Mouse (Mus musculus) testis, postnatal 14 days (tissue): ENCODE results near the gene Fer1l4.

Experiments
- DNase-seq: peaks from one replicate; pipeline ENCODE4 v3.0.0; 2021; ENCODE audit warnings: low spot score

Fer1l4 gene

DNA sequence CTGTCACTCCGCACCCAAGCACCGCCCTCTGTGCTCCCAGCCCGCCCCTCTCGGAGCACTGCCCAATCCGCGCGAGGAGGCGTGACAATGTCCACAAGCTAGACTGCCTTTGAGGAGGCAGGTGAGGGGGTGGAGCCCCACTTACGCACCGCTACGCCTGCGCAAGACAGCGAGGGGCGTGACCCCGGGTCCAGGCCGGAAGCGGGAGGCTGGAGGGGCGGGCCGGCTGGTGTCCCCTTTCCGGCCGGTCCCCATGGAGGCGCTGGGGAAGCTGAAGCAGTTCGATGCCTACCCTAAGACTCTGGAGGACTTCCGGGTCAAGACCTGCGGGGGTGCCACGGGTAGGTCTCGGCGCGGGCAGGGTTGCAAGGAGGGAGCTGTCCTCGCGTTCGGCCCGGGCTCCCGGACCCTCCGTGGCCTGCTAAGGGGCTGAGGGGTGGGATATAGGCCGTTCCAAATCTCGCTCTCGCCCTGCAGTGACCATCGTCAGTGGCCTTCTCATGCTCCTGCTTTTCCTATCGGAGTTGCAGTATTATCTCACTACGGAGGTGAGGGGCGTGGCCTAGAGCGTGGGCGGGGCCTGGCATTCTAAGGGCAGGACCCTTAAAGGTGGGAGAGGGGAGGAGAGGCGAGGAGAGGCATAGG lies 44.7 kb downstream of the Fer1l4 start, which contains the start of the genes 6430550D23Rik and Ergic3:
TSS of gene 6430550D23Rik (minus strand) at position 90 of the 645 bp plus-strand sequence.
TSS of gene Ergic3 (plus strand) at position 158 of the 645 bp plus-strand sequence.
- DNase-seq = peak; percentile 99

- DNase-seq = no peak
Observed at GRCm38 (mm10) chr2:156005393-156005792, 47.4 kb downstream of the Fer1l4 start.

DNA sequence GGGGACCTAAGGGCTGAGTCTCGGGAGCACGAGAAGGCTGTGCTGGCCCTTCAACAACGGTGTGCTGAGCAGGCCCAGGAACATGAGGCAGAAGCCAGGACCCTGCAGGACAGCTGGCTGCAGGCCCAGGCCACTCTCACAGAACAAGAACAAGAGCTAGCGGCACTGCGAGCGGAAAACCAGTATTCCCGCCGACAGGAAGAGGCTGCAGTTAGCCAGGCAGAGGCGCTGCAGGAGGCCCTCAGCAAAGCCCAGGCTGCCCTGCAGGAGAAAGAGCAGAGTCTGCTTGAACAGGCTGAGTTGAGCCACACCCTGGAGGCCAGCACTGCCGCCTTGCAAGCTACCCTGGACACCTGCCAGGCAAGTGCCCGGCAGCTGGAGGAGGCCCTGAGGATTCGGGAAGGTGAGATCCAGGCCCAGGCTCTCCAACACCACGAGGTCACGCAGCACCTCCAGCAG lies 60.9 kb downstream of the Fer1l4 start:
- DNase-seq = no peak

GRCm38 (mm10) chr2:155991151-155991550 lies 61.6 kb downstream of the Fer1l4 start:
- DNase-seq = peak; percentile 31

DNA sequence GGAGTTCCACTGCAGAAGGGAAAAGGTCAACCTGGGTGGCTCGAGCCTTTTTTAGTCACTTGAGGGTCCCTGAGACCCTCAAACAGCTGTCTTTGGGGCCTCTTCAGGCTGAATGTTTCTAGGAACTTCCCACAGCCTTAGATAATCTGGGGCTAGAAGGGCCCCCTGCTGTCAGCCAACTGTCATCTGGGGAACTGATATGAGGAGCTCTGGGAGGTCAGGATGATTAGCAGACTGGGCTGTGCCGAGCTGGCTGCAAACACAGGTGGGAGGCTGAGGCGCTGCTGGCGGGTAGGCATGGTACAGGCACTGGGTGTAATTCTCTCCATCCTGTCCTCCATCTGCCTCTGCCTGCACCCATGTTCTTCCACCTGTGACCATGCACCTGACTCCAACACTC lies 63.7 kb downstream of the Fer1l4 start:
- no peak for DNase-seq

- DNase-seq = no peak
Observed at GRCm38 (mm10) chr2:155987131-155987530, 65.6 kb downstream of the Fer1l4 start.

- no peak for DNase-seq
Observed at GRCm38 (mm10) chr2:155985776-155986175, 67.0 kb downstream of the Fer1l4 start.

DNA sequence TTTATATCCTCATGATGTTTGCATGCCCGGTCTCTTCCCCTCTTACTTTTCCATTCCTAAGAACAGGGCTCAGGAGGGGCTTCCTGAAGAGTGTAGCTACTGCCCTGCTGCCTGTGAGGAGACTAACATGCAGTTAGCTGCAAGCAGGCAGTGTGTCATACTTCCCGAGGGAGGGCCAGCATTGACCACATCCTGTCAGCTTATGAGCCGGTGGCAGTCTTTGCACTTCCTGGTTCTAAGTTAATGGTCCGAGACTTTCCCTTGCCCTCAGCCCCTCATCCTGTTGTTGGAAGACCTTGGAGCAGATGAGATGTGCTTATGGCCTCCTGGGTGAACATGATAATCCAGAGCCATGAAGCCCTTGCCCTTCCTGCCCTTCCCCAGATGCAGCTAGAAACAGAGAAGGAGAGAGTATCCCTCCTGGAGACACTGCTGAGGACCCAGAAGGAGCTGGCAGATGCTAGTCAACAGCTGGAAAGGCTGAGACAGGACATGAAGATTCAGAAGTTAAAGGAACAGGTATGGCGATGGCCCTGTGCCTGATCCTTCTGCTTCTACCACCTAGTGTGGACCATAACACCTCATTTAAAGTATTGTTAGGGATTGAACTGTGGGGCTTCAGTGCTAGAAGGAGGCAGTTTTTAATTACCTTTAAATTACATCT lies 73.3 kb downstream of the Fer1l4 start:
- no peak for DNase-seq

- DNase-seq = no peak
Observed at GRCm38 (mm10) chr2:155974087-155974731, 78.5 kb downstream of the Fer1l4 start.

- no peak for DNase-seq
Observed at GRCm38 (mm10) chr2:155973348-155973747, 79.4 kb downstream of the Fer1l4 start.
